Mouse (Mus musculus) forebrain, embryonic 14.5 days (tissue): Measurements from ENCODE around the gene Stac3. TPM values are rescaled to one million over a fixed set of nuclear protein-coding genes. Genes with fewer than 3 reads are reported as not detected.

ENCODE experiments used
- polyA plus RNA-seq: library from polyadenylated mRNA; unstranded; fragments of >200 nt; fragmentation: Nextera tagmentation; extraction: Ambion mirVana; gene quantifications from 2 replicates; pipeline ENCODE4 v1.2.1, GENCODE M21; 2014

The Stac3 gene
- polyA plus RNA-seq, 1 experiment from 2014 or later: 0.41 TPM

Other genes starting within 250 kb of the Stac3 start
- gene Kif5a, start 238.3 kb upstream of the Stac3 start, polyA plus RNA-seq: 47.6 and 68.8 TPM in 2 replicates
- 286 and 300 TPM in 2 replicates for gene Dctn2, start 235.3 kb upstream of the Stac3 start, polyA plus RNA-seq
- gene Mbd6, start 212.7 kb upstream of the Stac3 start, polyA plus RNA-seq: 8.4 and 11.2 TPM in 2 replicates
- gene Mars, start 189.9 kb upstream of the Stac3 start, polyA plus RNA-seq: 124 and 135 TPM in 2 replicates
- gene Arhgap9, start 179.7 kb upstream of the Stac3 start, polyA plus RNA-seq: 0.70 and 1.2 TPM in 2 replicates
- 0.55 and 1.0 TPM in 2 replicates for gene Gli1, start 159.7 kb upstream of the Stac3 start, polyA plus RNA-seq
- not detected in 2 replicates for gene Inhbe, start 147.3 kb upstream of the Stac3 start, polyA plus RNA-seq
- not detected in 2 replicates for gene Inhbc, start 131.3 kb upstream of the Stac3 start, polyA plus RNA-seq
- gene R3hdm2, start 121.4 kb upstream of the Stac3 start, polyA plus RNA-seq: 24.2 and 32.4 TPM in 2 replicates
- 12.5 and 17.2 TPM in 2 replicates for gene Ndufa4l2, start 13.3 kb downstream of the Stac3 start, polyA plus RNA-seq
- gene Shmt2, start 20.8 kb downstream of the Stac3 start, polyA plus RNA-seq: 53.1 and 65.1 TPM in 2 replicates
- gene Nxph4, start 32.9 kb downstream of the Stac3 start, polyA plus RNA-seq: 32.1 and 35.4 TPM in 2 replicates
- 60.2 and 81.2 TPM in 2 replicates for gene Lrp1, start 119.5 kb downstream of the Stac3 start, polyA plus RNA-seq
- 3.4 and 3.7 TPM in 2 replicates for gene Stat6, start 141.3 kb downstream of the Stac3 start, polyA plus RNA-seq
- 5.8 TPM in 2 replicates for gene Nemp1, start 165.2 kb downstream of the Stac3 start, polyA plus RNA-seq
- 1.8 and 1.9 TPM in 2 replicates for gene Nab2, start 166.9 kb downstream of the Stac3 start, polyA plus RNA-seq
- 0.67 and 1.3 TPM in 2 replicates for gene Myo1a, start 203.5 kb downstream of the Stac3 start, polyA plus RNA-seq
- 2.6 and 5.6 TPM in 2 replicates for gene Tac2, start 222.8 kb downstream of the Stac3 start, polyA plus RNA-seq
- gene Zbtb39, start 237.9 kb downstream of the Stac3 start, polyA plus RNA-seq: 4.5 and 5.0 TPM in 2 replicates